Mouse (Mus musculus) layer of hippocampus, adult 6 months (tissue): ENCODE data around the gene Fibcd1. TPM values are rescaled to one million over a fixed set of nuclear protein-coding genes. Genes with fewer than 3 reads are reported as not detected.

Source experiments
- long read RNA-seq, 2 experiments: library from polyadenylated mRNA; unstranded; transcript quantifications; one replicate each; pipeline ENCODE4 v2.0.0; 2019 to 2020
- polyA plus RNA-seq: library from polyadenylated mRNA; unstranded; fragments of <200 nt; fragmentation: Nextera tagmentation; gene quantifications from 2 replicates; pipeline ENCODE4 v1.2.3, GENCODE M21; 2021

The Fibcd1 gene
- 38.5 and 40.3 TPM in 2 replicates for polyA plus RNA-seq
- long read RNA-seq, experiment 1, full-length matches to known transcripts: 68 of 106 reads
- long read RNA-seq, experiment 1, partial matches to known transcripts: 9 of 106 reads
- long read RNA-seq, experiment 1, other reads (novel, unspliced or antisense): 29 of 106 reads
- long read RNA-seq, experiment 2, full-length matches to known transcripts: 129 of 300 reads
- long read RNA-seq, experiment 2, partial matches to known transcripts: 10 of 300 reads
- long read RNA-seq, experiment 2, other reads (novel, unspliced or antisense): 161 of 300 reads

GRCm38 (mm10) chr2:31845896-31846691 lies at the start of gene Fibcd1:
Gene Fibcd1, minus strand, starts transcription at chr2:31846005.

GRCm38 (mm10) chr2:31887030-31887429 lies 41.2 kb upstream of the Fibcd1 start, which contains the start of gene Lamc3:
Gene Lamc3, plus strand, starts transcription at chr2:31887291.

DNA sequence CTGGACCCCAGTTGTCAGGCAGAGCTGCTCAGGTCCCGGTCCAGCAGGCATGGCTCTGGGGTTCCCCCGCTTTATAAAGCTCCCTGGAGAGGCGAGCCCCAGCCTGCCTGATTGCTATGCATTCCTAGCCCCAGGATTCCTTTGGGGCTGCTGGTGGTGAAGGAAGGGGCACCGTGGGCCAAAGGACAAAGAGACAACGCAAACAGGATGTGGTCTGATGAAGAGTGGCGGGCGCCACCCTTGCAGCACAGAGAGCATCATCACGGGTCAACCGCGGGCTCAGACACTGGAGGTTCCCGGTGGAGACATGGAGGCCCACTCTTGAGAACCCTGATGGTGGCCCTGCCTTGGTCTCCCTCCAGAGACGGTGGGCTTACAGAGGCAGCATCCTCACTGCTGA lies 35.4 kb downstream of the Fibcd1 start, which contains the start of gene Qrfp:
TSS of gene Qrfp (minus strand) at position 137 of the 400 bp plus-strand sequence.

Other genes starting within 250 kb of the Fibcd1 start
- 0.16 and 0.29 TPM in 2 replicates for gene Prdm12, start 206.0 kb downstream of the Fibcd1 start, polyA plus RNA-seq
- 16.4 and 17.2 TPM in 2 replicates for gene Exosc2, start 175.3 kb downstream of the Fibcd1 start, polyA plus RNA-seq
- 5.4 and 6.0 TPM in 2 replicates for gene Abl1, start 157.6 kb downstream of the Fibcd1 start, polyA plus RNA-seq
- gene Qrfp, start 35.4 kb downstream of the Fibcd1 start, polyA plus RNA-seq: not detected in 2 replicates
- 0.39 and 0.44 TPM in 2 replicates for gene Lamc3, start 41.3 kb upstream of the Fibcd1 start, polyA plus RNA-seq
- gene Aif1l, start 104.1 kb upstream of the Fibcd1 start, polyA plus RNA-seq: 11.9 and 13.4 TPM in 2 replicates
- 32.8 and 43.1 TPM in 2 replicates for gene Nup214, start 128.4 kb upstream of the Fibcd1 start, polyA plus RNA-seq
- gene Fam78a, start 238.9 kb upstream of the Fibcd1 start, polyA plus RNA-seq: 0.53 and 0.94 TPM in 2 replicates
- 36.7 and 39.3 TPM in 2 replicates for gene Plpp7, start 249.5 kb upstream of the Fibcd1 start, polyA plus RNA-seq